Mouse (Mus musculus) skeletal muscle tissue, adult 2 months (tissue): ENCODE measurements around the gene Mtx1.

Experiments used
- DNase-seq: peaks from one replicate; pipeline ENCODE4 v3.0.0-alpha.2; 2012; ENCODE audit warnings: low read depth, low spot score

The Mtx1 gene

GRCm38 (mm10) chr3:89226900-89227299 is at the start of gene Mtx1:
Gene Mtx1, minus strand, starts transcription at chr3:89227088.
- DNase-seq = no peak

GRCm38 (mm10) chr3:89276061-89276460 is 49.2 kb upstream of the Mtx1 start:
- no peak for DNase-seq

GRCm38 (mm10) chr3:89271760-89272159 is 44.9 kb upstream of the Mtx1 start:
- DNase-seq = no peak

GRCm38 (mm10) chr3:89270891-89271290 is 44.0 kb upstream of the Mtx1 start:
- DNase-seq = peak; percentile 35

- DNase-seq = peak; percentile 67
These were observed 43.3 kb upstream of the Mtx1 start, which contains the start of gene Slc50a1 for GRCm38 (mm10) chr3:89270051-89270755. Gene Slc50a1, minus strand, starts transcription at chr3:89270570.

- DNase-seq = no peak
These were observed 42.0 kb upstream of the Mtx1 start for GRCm38 (mm10) chr3:89268916-89269315.

GRCm38 (mm10) chr3:89266439-89266893 is 39.6 kb upstream of the Mtx1 start:
- DNase-seq = no peak

GRCm38 (mm10) chr3:89262417-89262816 is 35.5 kb upstream of the Mtx1 start:
- DNase-seq = no peak

GRCm38 (mm10) chr3:89260211-89260610 is 33.3 kb upstream of the Mtx1 start:
- no peak for DNase-seq

GRCm38 (mm10) chr3:89259076-89259475 is 32.2 kb upstream of the Mtx1 start, which contains the start of gene Dpm3:
Gene Dpm3, plus strand, starts transcription at chr3:89259358.
- DNase-seq = no peak

GRCm38 (mm10) chr3:89256177-89256576 is 29.3 kb upstream of the Mtx1 start:
- no peak for DNase-seq

- no peak for DNase-seq
These were observed 28.1 kb upstream of the Mtx1 start for GRCm38 (mm10) chr3:89254994-89255393.

GRCm38 (mm10) chr3:89251365-89251895 is 24.5 kb upstream of the Mtx1 start:
- peak; percentile 63 for DNase-seq

GRCm38 (mm10) chr3:89250435-89251040 is 23.6 kb upstream of the Mtx1 start:
- no peak for DNase-seq

GRCm38 (mm10) chr3:89247466-89247865 is 20.6 kb upstream of the Mtx1 start:
- DNase-seq = no peak

- peak; percentile 90 for DNase-seq
These were observed 19.6 kb upstream of the Mtx1 start, which contains the start of gene Trim46 for GRCm38 (mm10) chr3:89246261-89247100. Gene Trim46, minus strand, starts transcription at chr3:89246309.

- no peak for DNase-seq
These were observed 18.8 kb upstream of the Mtx1 start, which contains the start of gene Krtcap2 for GRCm38 (mm10) chr3:89245688-89246171. Gene Krtcap2, plus strand, starts transcription at chr3:89245966.

GRCm38 (mm10) chr3:89244982-89245687 is 18.2 kb upstream of the Mtx1 start:
- no peak for DNase-seq

- no peak for DNase-seq
These were observed 17.5 kb upstream of the Mtx1 start for GRCm38 (mm10) chr3:89244158-89244981.

- DNase-seq = no peak
These were observed 16.7 kb upstream of the Mtx1 start for GRCm38 (mm10) chr3:89243609-89244008.
